Mouse (Mus musculus): ENCODE measurements at regions not wholly inside any gene's neighbourhood (a gene's known extent, or its start where the extent isn't known, plus 50 kb on each side); places are given as distances from the start of the nearest gene placed in this dataset.
A peak's percentile ranks its signal among the peaks of the same experiment; 100 is the strongest.

DNA sequence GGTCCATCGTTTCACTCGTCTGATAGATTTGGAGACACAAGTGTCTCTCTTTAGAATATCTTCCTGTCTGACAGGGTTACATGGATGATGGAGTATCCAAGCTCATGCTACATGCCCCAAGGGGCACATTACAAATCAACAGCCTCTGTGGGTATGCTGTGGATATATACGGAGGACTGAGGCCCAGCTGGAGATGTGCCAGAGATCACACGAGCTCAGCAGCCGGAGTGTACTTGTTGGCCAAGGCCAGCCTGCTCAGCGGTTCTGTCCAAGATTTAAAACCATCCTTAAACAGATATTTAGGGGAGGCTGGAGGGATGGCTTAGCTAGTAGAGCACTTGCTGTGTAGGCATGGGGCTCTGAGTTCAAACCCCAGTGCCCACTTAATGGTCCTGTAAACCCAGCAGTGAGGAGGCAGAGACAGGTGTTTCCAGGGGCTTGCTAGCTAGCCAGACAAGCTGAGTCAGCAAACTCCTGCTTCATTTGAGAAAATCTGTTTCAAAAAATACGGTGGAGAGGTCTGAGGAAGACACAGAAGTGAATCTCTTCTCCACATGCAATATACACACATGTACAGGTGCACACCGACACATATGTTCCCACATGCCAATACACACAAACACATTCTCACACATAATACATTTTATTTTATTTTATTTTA lies 85.6 kb upstream of the Aldh1b1 start:
- peak in 1 of 2 experiments; percentile 18 for DNase-seq

DNA sequence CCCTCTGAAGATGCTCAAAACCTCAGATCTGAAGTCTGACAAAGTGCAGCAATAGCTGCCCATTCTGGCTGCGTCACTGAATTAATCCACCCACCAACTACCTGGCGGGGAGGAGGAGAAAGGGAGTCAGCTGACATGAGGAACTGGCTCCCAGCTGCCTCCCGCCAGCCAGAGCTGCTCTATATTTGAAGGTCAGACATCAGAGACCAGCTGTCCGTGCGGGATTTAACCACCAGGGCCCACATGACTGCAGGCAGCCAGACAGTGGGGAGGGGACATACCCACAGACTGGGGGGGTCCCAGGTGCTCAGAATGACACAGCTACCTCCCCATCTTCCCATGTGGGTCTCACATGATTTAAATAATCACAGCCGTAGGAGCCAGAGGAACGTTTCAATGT lies 94.8 kb upstream of the Aldh1b1 start:
- peak in 1 of 2 experiments; percentile 8 for DNase-seq

- DNase-seq: no peak
Observed at GRCm38 (mm10) chr4:45699601-45700000, 99.2 kb upstream of the Aldh1b1 start.

DNA sequence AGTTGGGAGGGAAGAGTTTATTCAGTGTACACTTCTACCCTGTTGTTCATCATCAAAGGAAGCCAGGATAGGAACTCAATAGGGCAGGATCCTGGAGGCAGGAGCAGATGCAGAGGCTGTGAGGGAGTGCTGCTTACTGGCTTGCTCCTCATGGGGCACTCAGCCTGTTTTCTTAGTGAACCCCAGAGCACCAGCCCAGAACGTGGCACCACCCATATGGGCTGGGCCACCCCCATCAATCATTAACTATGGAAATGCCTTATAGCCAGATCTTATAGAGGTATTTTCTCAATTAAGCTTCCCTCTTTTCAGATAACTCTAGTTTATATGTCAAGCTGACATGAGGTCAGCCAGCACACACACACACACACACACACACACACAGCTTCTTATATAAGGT lies 103.6 kb upstream of the Aldh1b1 start:
- no peak for DNase-seq

DNA sequence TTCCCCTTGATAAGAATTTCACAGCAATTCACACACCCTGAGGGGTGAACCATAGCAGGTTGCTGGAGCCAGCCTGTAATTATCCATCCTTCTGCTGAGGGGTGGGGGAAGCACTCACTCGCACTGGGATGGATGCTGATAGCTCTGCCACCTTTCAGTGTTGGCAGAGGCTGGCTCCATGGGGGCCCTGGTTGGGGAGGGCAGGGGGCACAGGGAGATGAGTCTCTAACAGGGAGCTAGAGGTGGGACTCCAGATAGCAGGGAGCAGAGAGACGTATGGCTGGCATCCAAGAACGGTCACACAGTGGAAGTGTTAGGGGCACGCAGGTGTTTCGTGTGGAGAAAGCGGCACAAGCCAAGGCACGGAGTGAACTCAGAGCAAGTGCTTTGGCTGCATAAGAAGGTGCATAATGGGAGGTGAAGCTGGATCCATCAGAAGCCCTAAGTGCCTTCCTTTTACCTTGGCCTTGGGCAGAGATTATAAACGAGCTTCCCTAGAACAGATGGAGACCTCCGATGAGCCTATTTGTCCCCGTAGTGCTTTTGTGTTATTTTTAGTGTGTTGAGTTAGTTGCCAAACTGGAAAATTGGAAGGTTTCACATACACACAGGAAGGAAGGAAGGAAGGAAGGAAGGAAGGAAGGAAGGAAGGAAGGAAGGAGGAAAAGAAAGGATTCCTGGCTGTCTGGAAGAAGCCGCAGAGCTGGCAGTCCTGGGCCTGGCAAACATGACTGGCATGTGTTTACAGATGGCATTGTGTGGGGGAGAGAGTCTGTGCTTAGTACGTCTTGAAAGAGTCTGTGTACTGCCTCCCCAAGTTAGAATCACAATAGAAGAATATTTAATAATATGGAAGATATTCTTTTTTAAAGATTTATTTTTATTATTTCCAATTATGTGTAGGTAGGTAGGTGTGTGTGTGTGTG lies 108.6 kb upstream of the Aldh1b1 start:
- peak; percentile 69 to 78 for DNase-seq

- DNase-seq: no peak
Observed at GRCm38 (mm10) chr4:45689572-45689971, 109.2 kb upstream of the Aldh1b1 start.

DNA sequence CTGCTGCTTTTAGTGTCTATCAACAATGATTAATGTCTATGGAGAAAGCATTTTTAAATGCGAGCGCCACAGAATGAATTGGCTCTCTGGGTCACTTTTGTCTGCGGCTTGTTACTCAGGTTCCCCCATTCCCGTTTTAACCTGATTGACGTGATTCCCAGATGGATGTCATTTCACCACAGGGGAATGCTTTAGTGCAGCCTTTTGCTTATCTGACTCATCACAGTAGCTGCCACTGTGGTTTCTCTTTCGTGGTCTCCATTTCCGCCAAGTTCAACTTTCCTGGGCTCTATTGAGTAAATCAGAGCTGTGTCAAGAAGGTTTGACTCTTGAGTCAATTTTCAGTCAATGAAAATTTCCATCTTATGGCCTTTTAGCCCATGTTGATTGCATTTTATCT lies 110.6 kb upstream of the Aldh1b1 start:
- no peak for DNase-seq

DNA sequence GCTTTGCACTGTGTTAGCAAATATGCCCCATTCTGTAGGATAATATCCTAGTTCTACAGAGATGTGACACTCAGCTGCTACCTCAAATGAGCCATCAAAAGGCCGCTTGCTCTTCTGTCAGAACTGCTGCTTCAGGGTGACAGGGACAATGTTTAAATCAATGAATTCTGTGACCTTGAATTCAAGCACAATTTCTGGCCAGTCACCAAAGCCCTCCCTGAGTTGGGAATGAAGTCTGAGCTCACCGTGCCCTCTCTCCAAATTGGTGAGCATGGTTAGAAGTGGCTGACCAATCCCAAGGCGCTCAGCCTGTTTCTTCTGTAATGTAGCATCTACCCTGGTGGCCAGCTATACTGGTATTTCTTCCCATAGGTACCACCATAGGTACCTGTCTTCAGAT lies 113.8 kb upstream of the Aldh1b1 start:
- DNase-seq: no peak

DNA sequence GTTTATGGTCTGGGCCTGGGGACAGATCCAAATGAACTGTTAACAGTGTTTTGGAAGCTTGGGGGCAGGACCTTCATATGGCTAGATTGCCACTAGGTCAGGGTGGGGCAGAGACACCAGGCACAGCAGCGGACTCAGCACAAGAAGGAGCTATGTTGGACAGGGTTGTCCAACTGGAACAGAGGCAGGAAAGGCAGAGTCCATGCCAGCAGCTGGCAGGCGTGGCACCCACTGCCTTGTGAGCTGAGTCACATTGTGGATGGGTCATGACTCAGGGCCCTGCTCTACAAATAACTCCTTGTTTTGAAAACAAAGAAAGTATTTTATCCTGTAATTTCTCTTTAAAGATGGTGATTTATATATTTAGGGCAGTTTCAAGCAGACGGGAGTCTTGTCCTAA lies 115.6 kb upstream of the Aldh1b1 start:
- DNase-seq: no peak

DNA sequence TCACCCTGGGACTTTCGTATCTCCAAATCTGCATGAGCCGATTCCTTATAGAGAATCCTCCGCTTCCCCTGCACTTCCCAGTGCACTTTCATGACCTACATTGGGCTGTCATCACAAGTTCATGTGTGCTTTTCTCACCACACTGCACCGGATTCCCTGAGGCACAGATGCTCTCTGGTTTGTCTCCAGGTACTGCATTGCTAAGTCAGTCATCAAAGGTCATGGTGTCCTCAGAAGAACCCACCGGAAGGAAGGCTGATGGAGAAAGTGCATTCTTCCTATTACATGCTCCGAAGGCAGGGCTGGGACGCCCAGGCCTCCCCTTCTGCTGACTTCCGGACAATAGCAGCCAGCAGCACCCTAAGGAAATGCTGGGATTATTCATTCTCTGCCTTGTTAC lies 116.1 kb upstream of the Aldh1b1 start:
- no peak for DNase-seq

DNA sequence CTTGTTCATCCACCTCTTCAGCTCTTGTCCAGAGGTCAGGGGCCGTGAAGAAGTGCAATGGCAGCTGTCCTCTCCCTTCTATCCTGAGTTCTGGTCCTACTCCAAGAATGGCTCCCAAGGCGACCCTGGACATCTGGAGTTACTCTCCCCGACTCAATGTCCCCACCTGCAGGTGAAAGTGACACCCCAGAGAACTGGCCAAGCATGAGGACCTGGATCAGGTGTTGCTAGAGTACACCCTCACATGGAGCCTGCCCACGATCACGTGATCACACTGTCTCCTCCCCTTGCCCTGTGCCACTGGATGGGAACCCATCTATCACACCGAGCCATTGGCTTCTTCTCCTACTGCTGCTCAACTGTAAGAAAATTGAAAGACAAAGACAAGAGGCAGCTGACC lies 122.7 kb upstream of the Aldh1b1 start:
- DNase-seq: no peak

- DNase-seq: no peak
Observed at GRCm38 (mm10) chr4:45674291-45674690, 124.5 kb upstream of the Aldh1b1 start.

GRCm38 (mm10) chr4:45673081-45673819 lies 125.6 kb upstream of the Aldh1b1 start:
- DNase-seq: no peak

DNA sequence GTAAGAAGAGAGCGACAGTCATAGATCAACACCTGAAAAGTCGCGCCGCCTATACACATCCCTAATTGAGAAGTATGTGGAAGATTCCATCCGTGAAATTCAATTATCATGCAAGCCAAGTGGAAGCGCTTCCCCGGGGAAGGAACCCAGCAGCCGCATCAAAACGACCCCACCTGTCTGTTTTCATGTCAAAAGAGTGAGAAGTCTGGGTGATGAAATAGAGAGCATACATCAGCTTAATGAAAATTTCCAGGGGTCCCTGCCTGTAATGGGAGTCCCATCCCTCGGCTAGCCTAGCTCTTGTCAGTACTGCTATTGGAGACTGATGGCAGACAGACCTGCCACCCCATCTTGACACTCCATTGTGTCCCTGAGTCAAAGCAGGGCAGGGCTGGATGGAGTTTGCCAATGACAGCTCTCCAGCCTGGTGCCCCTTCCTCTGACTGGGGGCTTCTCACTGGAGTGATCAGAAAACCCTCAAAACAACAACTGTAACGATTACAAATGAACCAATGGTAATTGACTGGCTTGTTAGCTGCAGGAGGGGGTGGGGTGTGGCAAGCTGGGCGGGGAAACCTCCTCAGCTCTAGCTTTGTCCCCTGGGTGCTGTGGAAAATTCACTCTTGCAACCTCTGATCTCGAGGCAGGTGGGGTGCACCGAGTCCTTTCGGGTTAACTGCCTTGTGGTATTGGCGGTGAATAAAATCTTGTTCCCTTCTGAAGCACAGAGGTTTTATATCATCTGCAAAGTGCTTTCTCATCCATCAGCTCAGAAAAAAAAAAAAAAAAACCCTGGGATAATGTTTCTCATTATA lies 126.4 kb upstream of the Aldh1b1 start:
- no peak for DNase-seq

- no peak for DNase-seq
Observed at GRCm38 (mm10) chr4:45664372-45664771, 132.1 kb upstream of the Shb start.

- DNase-seq: no peak
Observed at GRCm38 (mm10) chr4:45657350-45657978, 125.2 kb upstream of the Shb start.

DNA sequence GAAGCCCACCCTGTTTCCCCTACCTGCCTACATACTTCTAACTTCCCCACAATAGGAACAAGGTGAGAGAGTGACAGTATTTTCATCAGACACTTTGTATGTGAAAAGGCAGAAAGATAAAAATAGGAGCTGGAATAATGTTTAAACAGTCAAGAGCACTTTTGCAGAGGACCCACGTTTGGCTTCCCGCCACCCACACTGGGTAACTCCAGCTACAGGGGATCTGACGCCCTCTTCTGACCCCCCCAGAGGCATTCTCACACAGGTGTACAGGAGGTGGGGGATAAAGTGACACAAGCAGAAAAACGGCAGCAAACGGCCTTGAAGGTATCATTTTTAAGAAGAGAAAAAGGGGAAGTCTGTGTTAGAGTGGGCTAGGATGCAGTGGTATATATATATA lies 123.5 kb upstream of the Shb start:
- no peak for DNase-seq

GRCm38 (mm10) chr4:45654804-45655155 lies 122.5 kb upstream of the Shb start:
- DNase-seq: no peak

- DNase-seq: no peak
Observed at GRCm38 (mm10) chr4:45654019-45654803, 121.9 kb upstream of the Shb start.

DNA sequence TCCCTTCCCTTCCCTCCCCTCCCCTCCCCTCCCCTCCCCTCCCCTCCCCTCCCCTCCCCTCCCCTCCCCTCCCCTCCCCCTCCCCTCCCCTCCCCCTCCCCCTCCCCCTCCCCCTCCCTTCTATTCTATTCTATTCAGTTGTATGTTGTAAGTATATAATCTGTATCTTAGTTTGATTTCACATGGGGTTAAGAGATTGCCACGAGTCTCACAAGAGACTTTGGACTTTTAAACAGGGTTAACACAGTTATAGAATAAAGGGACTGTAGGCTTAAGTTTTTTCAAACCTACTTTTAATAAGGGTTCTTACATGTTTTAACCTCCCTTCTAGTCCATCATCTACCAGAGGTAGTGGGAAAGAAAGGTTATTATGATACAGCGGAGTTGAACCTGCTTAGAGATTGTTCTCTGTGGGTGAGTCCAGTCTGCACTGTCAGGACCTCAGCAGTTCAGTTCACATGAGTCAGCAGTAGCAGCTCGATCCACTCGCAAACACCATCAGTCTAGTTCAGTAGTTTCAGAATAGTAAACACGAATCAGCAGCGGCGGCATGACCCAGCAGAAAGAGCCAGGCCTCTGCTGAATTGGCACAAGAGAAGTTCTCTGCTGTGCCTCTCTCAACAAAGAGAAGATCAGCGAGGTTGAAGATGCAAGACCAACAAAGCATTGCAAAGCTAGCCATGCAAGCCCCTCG lies 116.8 kb upstream of the Shb start:
- DNase-seq: no peak

GRCm38 (mm10) chr4:45647514-45647913 lies 115.2 kb upstream of the Shb start:
- no peak for DNase-seq
